In genomic region chr2:84660253-84660652, GRCm38 (mm10) we compare ENCODE assay signal across 10 mouse cellular contexts. TPM values are rescaled to one million over a fixed set of nuclear protein-coding genes. Genes with fewer than 3 reads are reported as not detected.
DNase-seq lines count a peak whose midpoint lies in the region; ATAC-seq and TF ChIP-seq lines count a peak whose summit lies in the region.
"Had no signal": no experiment of that assay in that cellular context is flagged by ENCODE, and none has a peak within 500 bp of the region (broad histone marks: within the 10 kb centered on the region; RNA-seq: fewer than 3 reads in every experiment).

No protein-coding gene starts in this region.

- H3K4me3 ChIP-seq in ES-Bruce4 (ENCODE audit: low read depth, low read length), result no peak overlapping the region
- H3K4me3 ChIP-seq in cortical plate, adult 2 months (ENCODE audit: insufficient read depth, low read length), result no peak overlapping the region
- H3K4me3 ChIP-seq: embryonic facial prominence, embryonic 15.5 days; limb, embryonic 15.5 days had no signal

- peak; percentile 10 for TF ChIP-seq CTCF in ES-Bruce4 (IDR thresholded peaks at IDR 0.05; ENCODE audit: low read depth, low read length)
- peak; percentile 61 for TF ChIP-seq CTCF in cortical plate, adult 2 months (IDR thresholded peaks at IDR 0.05; ENCODE audit: extremely low read depth, insufficient read depth, low read length)

- no peak for TF ChIP-seq POLR2A in ES-Bruce4 (IDR thresholded peaks at IDR 0.05; ENCODE audit: insufficient read depth, low read length)
- no peak for TF ChIP-seq POLR2A in cortical plate, adult 2 months (IDR thresholded peaks at IDR 0.05; ENCODE audit: extremely low read depth, insufficient read depth, low read length)

- ATAC-seq in cerebellum, adult (ENCODE audit: insufficient number of reproducible peaks, low FRiP score, low TSS enrichment), result no peak

- no peak overlapping the region for H3K9ac ChIP-seq in ES-Bruce4 (ENCODE audit: low read depth, poor library complexity, severe bottlenecking)
- H3K9ac ChIP-seq: embryonic facial prominence, embryonic 15.5 days; limb, embryonic 15.5 days had no signal

- no peaks in the 10 kb centered on the region for H3K36me3 ChIP-seq in ES-Bruce4 (ENCODE audit: control insufficient read depth, insufficient read depth, low read length, poor library complexity, severe bottlenecking)
- H3K36me3 ChIP-seq: embryonic facial prominence, embryonic 15.5 days; limb, embryonic 15.5 days had no signal

- intact Hi-C loops in left cerebral cortex, postnatal 10 days (cut with DNase I), result loop anchor here (5.0 kb wide), 1 partner anchor 203 kb away; no protein-coding TSS in a partner anchor

- peak; percentile 68 for DNase-seq in layer of hippocampus, adult 11-12 months (ENCODE audit: low spot score)
- no peak for DNase-seq in layer of hippocampus, adult 8-10 months (ENCODE audit: low spot score in 2 of 2)
- peak; percentile 36 to 49 for DNase-seq in left cerebral cortex, postnatal 10 days (ENCODE audit: extremely low spot score in 1 of 2, low spot score in 2 of 2)
- peak; percentile 81 for DNase-seq in naive thymus-derived CD4-positive, alpha-beta T cell, adult 2 months (ENCODE audit: low read depth)
- DNase-seq in testis, postnatal 14 days (ENCODE audit: low spot score), result no peak

- no peaks in the 10 kb centered on the region for H3K27me3 ChIP-seq in ES-Bruce4 (ENCODE audit: control insufficient read depth, insufficient read depth, low read length, poor library complexity, severe bottlenecking)
- H3K27me3 ChIP-seq: embryonic facial prominence, embryonic 15.5 days; limb, embryonic 15.5 days had no signal

- no peaks in the 10 kb centered on the region for H3K4me1 ChIP-seq in ES-Bruce4 (ENCODE audit: control insufficient read depth, insufficient read depth, low read length)
- H3K4me1 ChIP-seq in cortical plate, adult 2 months (ENCODE audit: control insufficient read depth, insufficient read depth, low read length), result no peaks in the 10 kb centered on the region
- H3K4me1 ChIP-seq: embryonic facial prominence, embryonic 15.5 days; limb, embryonic 15.5 days had no signal

- no peak for TF ChIP-seq EP300 in ES-Bruce4 (IDR thresholded peaks at IDR 0.05; ENCODE audit: insufficient read depth, low read depth, low read length)

- no peaks in the 10 kb centered on the region for H3K9me3 ChIP-seq in ES-Bruce4 (replicated peaks; ENCODE audit: control insufficient read depth, insufficient read depth, low read length, poor library complexity, severe bottlenecking)
- H3K9me3 ChIP-seq: embryonic facial prominence, embryonic 15.5 days; limb, embryonic 15.5 days had no signal

- no peak overlapping the region for H3K27ac ChIP-seq in ES-Bruce4 (ENCODE audit: insufficient read depth, low read length)
- H3K27ac ChIP-seq in cortical plate, adult 2 months (ENCODE audit: insufficient read depth, low read length), result no peak overlapping the region
- H3K27ac ChIP-seq: embryonic facial prominence, embryonic 15.5 days; limb, embryonic 15.5 days had no signal

RNA-seq across cellular contexts. Expression of gene Btbd18, which starts 1.4 kb away (rescaled TPM):
- not detected for total RNA-seq in layer of hippocampus, adult 8-10 months (2022)
- 1.2 and 2.2 TPM in 2 replicates for polyA plus RNA-seq in ES-Bruce4 (2011; ENCODE audit: insufficient read depth, insufficient read length, low read depth, missing spikeins)
- not detected in 2 replicates for polyA plus RNA-seq in cortical plate, adult 2 months (2012; rRNA removed)
- not detected for total RNA-seq in left cerebral cortex, postnatal 10 days (2021)

RNA-seq across cellular contexts. Expression of gene Ctnnd1, which starts 9.7 kb away (rescaled TPM):
- total RNA-seq in layer of hippocampus, adult 8-10 months (2022), result 10 to 100 TPM; 51.9 to 56.8 (median 53.1) TPM
- 239 and 247 TPM in 2 replicates for polyA plus RNA-seq in ES-Bruce4 (2011; ENCODE audit: insufficient read depth, insufficient read length, low read depth, missing spikeins)
- polyA plus RNA-seq in cortical plate, adult 2 months (2012; rRNA removed), result 42.1 and 42.6 TPM in 2 replicates
- total RNA-seq in left cerebral cortex, postnatal 10 days (2021), result 10 to 100 TPM; 61.3 to 64.7 TPM

RNA-seq across cellular contexts. Expression of gene Selenoh, which starts 10.3 kb away (rescaled TPM):
- 10 to 100 TPM; 24.1 to 33.6 (median 28.4) TPM for total RNA-seq in layer of hippocampus, adult 8-10 months (2022)
- 194 and 215 TPM in 2 replicates for polyA plus RNA-seq in ES-Bruce4 (2011; ENCODE audit: insufficient read depth, insufficient read length, low read depth, missing spikeins)
- 50.4 and 53.7 TPM in 2 replicates for polyA plus RNA-seq in cortical plate, adult 2 months (2012; rRNA removed)
- total RNA-seq in left cerebral cortex, postnatal 10 days (2021), result 10 to 100 TPM; 71.0 to 73.0 TPM

RNA-seq across cellular contexts. Expression of gene Gm28635, which starts 17.6 kb away (rescaled TPM):
- total RNA-seq in layer of hippocampus, adult 8-10 months (2022), result 1 to 10 TPM in 3 of 4 experiments, not detected in 1; 1.5 to 5.7 (median 1.8) TPM
- not detected in 2 replicates for polyA plus RNA-seq in ES-Bruce4 (2011; ENCODE audit: insufficient read depth, insufficient read length, low read depth, missing spikeins)
- not detected in 2 replicates for polyA plus RNA-seq in cortical plate, adult 2 months (2012; rRNA removed)
- total RNA-seq in left cerebral cortex, postnatal 10 days (2021), result 10 to 100 TPM in 1 of 2 experiments, 1 to 10 TPM in 1; 6.7 to 11.1 TPM
- polyA plus RNA-seq: embryonic facial prominence, embryonic 15.5 days; limb, embryonic 15.5 days had no signal

RNA-seq across cellular contexts. Expression of gene Med19, which starts 17.9 kb away (rescaled TPM):
- 10 to 100 TPM; 29.0 to 33.4 (median 31.7) TPM for total RNA-seq in layer of hippocampus, adult 8-10 months (2022)
- polyA plus RNA-seq in ES-Bruce4 (2011; ENCODE audit: insufficient read depth, insufficient read length, low read depth, missing spikeins), result 66.1 and 66.6 TPM in 2 replicates
- 26.8 and 28.2 TPM in 2 replicates for polyA plus RNA-seq in cortical plate, adult 2 months (2012; rRNA removed)
- total RNA-seq in left cerebral cortex, postnatal 10 days (2021), result 10 to 100 TPM; 36.1 to 36.8 TPM

Comparison
In these comparisons a context has a peak if more than half of its experiments do, and no peak if none do; other contexts are left out.
1. DNase-seq: peak in layer of hippocampus, adult 11-12 months (single experiment), left cerebral cortex, postnatal 10 days (2 of 2) and naive thymus-derived CD4-positive, alpha-beta T cell, adult 2 months (single experiment); none in layer of hippocampus, adult 8-10 months (0 of 2) and testis, postnatal 14 days (single experiment).